Mouse (Mus musculus): Measurements from ENCODE around the gene Slc25a17.

GRCm38 (mm10) chr15:81370356-81370755 lies 9.7 kb upstream of the Slc25a17 start:
- TF ChIP-seq CTCF (IDR thresholded peaks at IDR 0.05; ENCODE audit: borderline replicate concordance, insufficient read depth, low read depth, low read length) = no peak
- TF ChIP-seq POLR2A (IDR thresholded peaks at IDR 0.05; ENCODE audit: borderline replicate concordance, insufficient read depth, low read length) = no peak

Data from cerebellum, adult 2 months (tissue).